Mouse (Mus musculus): ENCODE measurements at regions not wholly inside any gene's neighbourhood (a gene's known extent, or its start where the extent isn't known, plus 50 kb on each side); places are given as distances from the start of the nearest gene placed in this dataset.

DNA sequence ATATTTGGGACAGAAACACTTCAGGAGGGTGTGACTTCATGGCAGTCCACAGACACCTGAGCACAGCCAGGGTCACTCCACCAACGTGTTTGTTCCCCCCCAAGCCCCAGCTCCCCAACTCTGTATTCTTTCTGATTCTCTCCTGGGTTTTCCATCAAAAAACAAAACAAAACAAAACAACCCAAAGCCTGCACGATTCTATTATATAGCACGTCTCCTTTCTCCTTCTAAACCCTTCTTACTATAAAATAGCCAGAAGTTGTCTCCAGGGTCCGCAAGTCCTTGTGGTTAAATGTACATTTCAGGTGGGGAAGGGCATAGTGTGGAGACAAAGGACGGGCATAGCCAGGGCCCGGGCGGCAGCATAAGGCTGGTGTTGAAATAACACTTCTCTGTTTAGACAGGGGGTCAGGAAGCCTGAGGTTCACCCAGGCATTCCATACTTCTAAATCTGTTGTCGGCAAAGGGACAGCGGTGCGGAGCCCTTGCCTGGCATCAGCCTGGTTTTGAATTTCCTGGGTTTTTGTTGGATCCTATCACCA lies 314.7 kb downstream of the Med13l start:
- TF ChIP-seq CTCF (IDR thresholded peaks at IDR 0.05; ENCODE audit: insufficient read depth, low read depth, low read length) (no peak), POLR2A (IDR thresholded peaks at IDR 0.05; ENCODE audit: insufficient read depth, low read depth, low read length) (no peak)
